16 mouse cellular contexts compared by ENCODE assay signal in genomic region chrX:140524231-140524630, GRCm38 (mm10).
A peak's percentile ranks its signal among the peaks of the same experiment; 100 is the strongest.
DNase-seq lines count a peak whose midpoint lies in the region.
"Had no signal": no experiment of that assay in that cellular context is flagged by ENCODE, and none has a peak within 500 bp of the region (broad histone marks: within the 10 kb centered on the region; RNA-seq: fewer than 3 reads in every experiment).

No protein-coding gene starts in this region.

- DNase-seq in gastrocnemius, adult 18-20 months (ENCODE audit: low spot score), result peak; percentile 81
- DNase-seq in gastrocnemius, postnatal 10 days, result no peak
- DNase-seq in gastrocnemius, postnatal 25 days, result peak; percentile 75
- no peak for DNase-seq in gastrocnemius, postnatal 4 days (ENCODE audit: low spot score in 2 of 2)
- peak; percentile 86 for DNase-seq in skeletal muscle tissue, adult 2 months (ENCODE audit: low read depth, low spot score)
- DNase-seq: adrenal gland, adult 2 months; adrenal gland, postnatal 10 days; adrenal gland, postnatal 25 days; B cell, adult 2 months; cerebellum, adult 11 months; cerebellum, adult 18-20 months; cerebellum, adult 8-10 months; cerebellum, adult 9-11 months; cerebellum, postnatal 14 days; cerebellum, postnatal 36 days; embryo, embryonic 11 days had no signal

Comparison
In these comparisons a context has a peak if more than half of its experiments do, and no peak if none do; other contexts are left out.
1. DNase-seq: peak in gastrocnemius, adult 18-20 months (single experiment), gastrocnemius, postnatal 25 days (single experiment) and skeletal muscle tissue, adult 2 months (single experiment); none in gastrocnemius, postnatal 10 days (single experiment) and gastrocnemius, postnatal 4 days (0 of 2).